Mouse (Mus musculus): ENCODE data around the gene Rhoq.

DNA sequence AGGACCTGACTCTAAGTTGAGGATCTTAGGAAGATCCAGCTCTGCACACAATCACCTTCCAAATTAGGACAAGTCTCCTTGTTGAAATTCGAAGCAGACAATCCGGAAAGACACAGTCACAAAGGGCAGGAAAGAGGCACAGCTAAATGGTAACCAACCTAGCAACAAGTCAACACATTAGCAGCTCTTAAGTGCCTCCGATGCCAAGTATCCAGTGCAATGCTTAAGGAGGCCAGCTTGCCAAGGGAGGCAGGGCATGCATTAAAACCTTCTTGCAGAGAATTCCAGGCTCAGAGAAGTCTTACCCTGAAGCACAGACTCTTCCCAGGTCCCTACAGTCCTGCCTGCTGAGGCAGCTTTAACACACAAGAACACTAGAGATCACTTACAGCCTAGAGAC is 38.2 kb upstream of the Rhoq start:
- TF ChIP-seq CTCF (IDR thresholded peaks at IDR 0.05; ENCODE audit: extremely low read depth, insufficient read length, insufficient replicate concordance, low read depth, low read length) (no peak), POLR2A (IDR thresholded peaks at IDR 0.05; ENCODE audit: low read depth, low read length) (no peak)
